Mouse (Mus musculus): ENCODE measurements around the gene Ankef1. TPM values are rescaled to one million over a fixed set of nuclear protein-coding genes. Genes with fewer than 3 reads are reported as not detected.

The Ankef1 gene
- total and polyA plus RNA-seq, 2 experiments from 2014 or later, result 0.04 TPM; not detected in 1

DNA sequence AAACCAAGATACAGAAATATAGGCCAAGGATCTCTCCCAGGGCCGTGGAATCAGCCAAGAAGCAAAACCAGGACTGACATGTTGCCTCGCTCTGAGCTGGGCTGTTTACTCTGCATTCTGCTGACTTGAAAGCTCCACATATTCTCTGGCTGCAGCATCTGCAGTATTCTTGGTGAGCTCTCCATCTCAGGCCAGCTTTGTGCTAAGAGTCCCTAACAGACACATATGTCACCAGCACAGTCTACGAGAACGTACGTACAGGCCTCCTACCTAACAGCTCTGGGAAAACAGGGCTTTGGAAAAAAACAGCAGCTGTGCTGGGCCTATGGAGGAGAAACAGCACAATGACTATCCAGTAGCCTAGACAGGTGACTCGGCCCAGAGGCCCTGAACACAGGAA lies 97.0 kb downstream of the Ankef1 start:
- Histone ChIP-seq H3K9ac (replicated peaks; ENCODE audit: low read depth, low read length) (no peak overlapping the region), H3K9me3 (replicated peaks; ENCODE audit: control insufficient read depth, low read length) (no peaks in the 10 kb centered on the region), H3K4me3 (ENCODE audit: low read depth, low read length) (no peak overlapping the region), H3K36me3 (replicated peaks; ENCODE audit: control insufficient read depth, insufficient read depth, low read length) (no peaks in the 10 kb centered on the region), H3K27ac (ENCODE audit: low read depth) (no peak overlapping the region), H3K27me3 (ENCODE audit: control insufficient read depth, insufficient read depth, low read length) (no peaks in the 10 kb centered on the region), H3K4me1 (ENCODE audit: control insufficient read depth, insufficient read depth) (no peaks in the 10 kb centered on the region), H3K4me2 (ENCODE audit: low read depth, low read length) (no peak overlapping the region)
- DNase-seq (ENCODE audit: low spot score), result no peak
- ATAC-seq (ENCODE audit: insufficient read depth, low read depth), result no peak
- TF ChIP-seq CTCF (IDR thresholded peaks at IDR 0.05; ENCODE audit: low read depth) (no peak), EP300 (IDR thresholded peaks at IDR 0.05; ENCODE audit: low read depth) (no peak)
- WGBS, result 75% methylated on average over 6 of the region's 6 CpGs

DNA sequence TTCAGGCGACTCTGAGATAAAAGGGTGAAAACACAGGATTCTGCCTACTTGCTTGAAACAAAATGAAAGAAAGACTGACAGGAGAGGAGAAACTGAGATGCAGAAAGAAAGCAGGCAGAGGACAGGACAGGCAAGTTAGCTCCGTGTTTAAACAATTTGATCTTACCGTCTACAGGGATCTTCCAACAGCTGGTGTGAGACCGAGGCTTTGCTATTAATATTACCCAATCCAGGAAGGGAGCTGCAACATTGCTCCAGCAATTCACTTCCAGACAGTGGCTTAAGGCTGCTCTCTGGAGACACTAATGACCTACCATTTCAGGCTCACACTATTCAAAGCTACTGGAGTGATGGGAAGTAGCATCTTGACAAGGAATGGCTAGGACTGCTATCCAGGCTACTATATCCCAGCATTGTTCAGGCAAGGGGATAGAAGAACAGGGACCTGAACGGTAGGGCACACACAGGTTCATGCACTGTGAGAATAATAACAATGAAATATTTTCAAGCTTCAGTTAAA lies 99.0 kb downstream of the Ankef1 start:
- no peaks in the 10 kb centered on the region for H3K4me1 ChIP-seq (ENCODE audit: control insufficient read depth, insufficient read depth)
- DNase-seq (ENCODE audit: low spot score), result no peak

DNA sequence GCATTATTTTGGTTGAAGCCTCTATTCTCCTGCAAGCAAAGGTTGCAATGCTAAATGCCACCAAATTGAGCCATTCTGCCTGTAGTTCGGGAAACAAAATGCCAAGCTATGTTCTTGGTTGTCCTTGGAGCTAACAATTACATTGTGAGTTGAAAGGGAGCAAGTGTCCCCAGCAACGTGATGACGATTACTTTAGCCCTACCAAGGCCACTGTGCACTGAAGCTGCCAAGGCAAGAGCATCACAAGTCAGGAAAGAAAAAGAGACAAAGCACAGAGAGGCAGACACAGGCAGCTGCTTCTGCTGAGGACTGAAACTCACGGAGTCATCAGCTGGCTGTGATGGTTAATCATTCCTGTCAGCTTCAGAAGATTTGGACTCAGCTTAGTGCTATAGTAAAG lies 99.5 kb downstream of the Ankef1 start:
- H3K36me3 ChIP-seq (replicated peaks; ENCODE audit: control insufficient read depth, insufficient read depth, low read length), result no peaks in the 10 kb centered on the region
- H3K27me3 ChIP-seq (ENCODE audit: control insufficient read depth, insufficient read depth, low read length), result no peaks in the 10 kb centered on the region
- no peak overlapping the region for H3K27ac ChIP-seq (ENCODE audit: low read depth)
- no peak for ATAC-seq (ENCODE audit: insufficient read depth, low read depth)
- H3K9ac ChIP-seq (replicated peaks; ENCODE audit: low read depth, low read length), result no peak overlapping the region
- no peaks in the 10 kb centered on the region for H3K4me1 ChIP-seq (ENCODE audit: control insufficient read depth, insufficient read depth)
- no peak for DNase-seq (ENCODE audit: low spot score)
- no peaks in the 10 kb centered on the region for H3K9me3 ChIP-seq (replicated peaks; ENCODE audit: control insufficient read depth, low read length)
- TF ChIP-seq EP300 (IDR thresholded peaks at IDR 0.05; ENCODE audit: low read depth) (no peak), CTCF (IDR thresholded peaks at IDR 0.05; ENCODE audit: low read depth) (no peak)
- no peak overlapping the region for H3K4me2 ChIP-seq (ENCODE audit: low read depth, low read length)
- no peak overlapping the region for H3K4me3 ChIP-seq (ENCODE audit: low read depth, low read length)
- 64% methylated on average over 4 of the region's 4 CpGs for WGBS

More for the DNA sequence above, 99.0 kb downstream of the Ankef1 start:
- 60% methylated on average over 5 of the region's 5 CpGs for WGBS
- no peak for TF ChIP-seq CTCF (IDR thresholded peaks at IDR 0.05; ENCODE audit: low read depth)
- Histone ChIP-seq H3K4me3 (ENCODE audit: low read depth, low read length) (no peak overlapping the region), H3K9me3 (replicated peaks; ENCODE audit: control insufficient read depth, low read length) (no peaks in the 10 kb centered on the region), H3K36me3 (replicated peaks; ENCODE audit: control insufficient read depth, insufficient read depth, low read length) (no peaks in the 10 kb centered on the region), H3K9ac (replicated peaks; ENCODE audit: low read depth, low read length) (no peak overlapping the region), H3K27ac (ENCODE audit: low read depth) (no peak overlapping the region), H3K4me2 (ENCODE audit: low read depth, low read length) (no peak overlapping the region), H3K27me3 (ENCODE audit: control insufficient read depth, insufficient read depth, low read length) (no peaks in the 10 kb centered on the region)
- no peak for ATAC-seq (ENCODE audit: insufficient read depth, low read depth)

Other genes with a start within 250 kb of the Ankef1 start
- gene Pak7, start 113.9 kb upstream of the Ankef1 start, total RNA-seq (2014; rRNA removed; ENCODE audit: low replicate concordance), result 0.19 TPM in 1 of 2 replicates, not detected in the other
- 0.14 and 0.19 TPM in 2 replicates for gene Pak7, start 113.9 kb upstream of the Ankef1 start, polyA plus RNA-seq (2015; fragmentation: Nextera tagmentation; extraction: Ambion mirVana)
- gene Snap25, start 211.5 kb downstream of the Ankef1 start, total RNA-seq (2014; rRNA removed; ENCODE audit: low replicate concordance), result not detected in 2 replicates
- gene Snap25, start 211.5 kb downstream of the Ankef1 start, polyA plus RNA-seq (2015; fragmentation: Nextera tagmentation; extraction: Ambion mirVana), result 0.23 and 0.33 TPM in 2 replicates